Mouse (Mus musculus) testis, adult 2 months (tissue): ENCODE data around the gene Fam107a. TPM values are rescaled to one million over a fixed set of nuclear protein-coding genes. Genes with fewer than 3 reads are reported as not detected.

Experiments used
- H3K27ac ChIP-seq: fragments of 200-500 bp; 2 replicates; pipeline ENCODE4 v1.5.1; 2012; ENCODE audit warnings: low read depth, low read length; ENCODE audit not compliant: control insufficient read depth, insufficient read depth
- H3K27me3 ChIP-seq: fragments of 200-500 bp; 2 replicates; pipeline ENCODE4 v1.6.1; 2012; ENCODE audit warnings: mild to moderate bottlenecking, low read length, moderate library complexity; ENCODE audit not compliant: control insufficient read depth, insufficient read depth
- H3K36me3 ChIP-seq: fragments of 200-500 bp; 2 replicates; pipeline ENCODE4 v1.6.1; 2012; ENCODE audit warnings: mild to moderate bottlenecking, low read length; ENCODE audit not compliant: control insufficient read depth, insufficient read depth
- H3K4me1 ChIP-seq: fragments of 200-500 bp; 2 replicates; pipeline ENCODE4 v1.6.1; 2012; ENCODE audit warnings: low read length; ENCODE audit not compliant: control insufficient read depth, insufficient read depth
- H3K4me3 ChIP-seq: fragments of 200-500 bp; 2 replicates; pipeline ENCODE4 v1.5.1; 2012; ENCODE audit warnings: low read depth, mild to moderate bottlenecking, low read length, moderate library complexity, mixed read lengths; ENCODE audit not compliant: control insufficient read depth
- CTCF ChIP-seq: fragments of 200-500 bp; IDR thresholded peaks from 2 replicates; pipeline ENCODE4 v1.5.1; 2012; ENCODE audit warnings: low read depth, mild to moderate bottlenecking, inconsistent platforms, low read length, moderate library complexity; ENCODE audit not compliant: control insufficient read depth, insufficient read depth, insufficient replicate concordance
- POLR2A ChIP-seq: fragments of 200-500 bp; IDR thresholded peaks from 2 replicates; pipeline ENCODE4 v1.6.1; 2012; ENCODE audit warnings: low read depth, mild to moderate bottlenecking, inconsistent platforms, low read length, moderate library complexity; ENCODE audit not compliant: control insufficient read depth
- polyA plus RNA-seq: library from polyadenylated mRNA; depleted of rRNA; stranded (reverse); fragments of >200 nt; gene quantifications from 2 replicates; pipeline ENCODE4 v1.2.3, GENCODE M21; 2012

The Fam107a gene
- polyA plus RNA-seq, 1 experiment: 2.4 TPM

GRCm38 (mm10) chr14:8314536-8314935 is 3.3 kb downstream of the Fam107a start:
- Histone ChIP-seq H3K27ac (no peak overlapping the region), H3K36me3 (no peaks in the 10 kb centered on the region), H3K27me3 (no peaks in the 10 kb centered on the region), H3K4me1 (peaks cover 13% of the 10 kb centered on the region), H3K4me3 (no peak overlapping the region)
- TF ChIP-seq POLR2A (no peak), CTCF (no peak)

- TF ChIP-seq POLR2A (no peak), CTCF (no peak)
- peaks cover 13% of the 10 kb centered on the region for H3K4me1 ChIP-seq
Observed at GRCm38 (mm10) chr14:8313877-8314276, 3.9 kb downstream of the Fam107a start.

GRCm38 (mm10) chr14:8309621-8310141 is 8.1 kb downstream of the Fam107a start:
- peak overlapping the region; percentile 54; the same call in 1 of the 2 replicates for H3K27ac ChIP-seq
- H3K4me3 ChIP-seq: peak overlapping the region; percentile 33
- no peaks in the 10 kb centered on the region; the same call in none of the 2 replicates for H3K4me1 ChIP-seq
- H3K27me3 ChIP-seq: no peaks in the 10 kb centered on the region
- TF ChIP-seq CTCF (no peak), POLR2A (no peak)
- no peaks in the 10 kb centered on the region for H3K36me3 ChIP-seq

More at GRCm38 (mm10) chr14:8313877-8314276, 3.9 kb downstream of the Fam107a start:
- H3K27ac ChIP-seq: no peak overlapping the region
- H3K4me3 ChIP-seq: no peak overlapping the region
- H3K36me3 ChIP-seq: no peaks in the 10 kb centered on the region
- no peaks in the 10 kb centered on the region for H3K27me3 ChIP-seq

- Histone ChIP-seq H3K27ac (no peak overlapping the region), H3K27me3 (no peaks in the 10 kb centered on the region), H3K36me3 (no peaks in the 10 kb centered on the region), H3K4me3 (no peak overlapping the region), H3K4me1 (no peaks in the 10 kb centered on the region; the same call in 1 of the 2 replicates)
- TF ChIP-seq CTCF: no peak
- no peak for TF ChIP-seq POLR2A
Observed at GRCm38 (mm10) chr14:8308650-8309049, 9.2 kb downstream of the Fam107a start.

GRCm38 (mm10) chr14:8306884-8307283 is 10.9 kb downstream of the Fam107a start:
- Histone ChIP-seq H3K4me1 (no peaks in the 10 kb centered on the region), H3K27ac (no peak overlapping the region), H3K36me3 (no peaks in the 10 kb centered on the region), H3K4me3 (no peak overlapping the region), H3K27me3 (no peaks in the 10 kb centered on the region)
- TF ChIP-seq POLR2A (no peak), CTCF (no peak)

- TF ChIP-seq CTCF (no peak), POLR2A (no peak)
- Histone ChIP-seq H3K4me3 (no peak overlapping the region), H3K36me3 (no peaks in the 10 kb centered on the region), H3K27ac (no peak overlapping the region), H3K27me3 (no peaks in the 10 kb centered on the region), H3K4me1 (no peaks in the 10 kb centered on the region)
Observed at GRCm38 (mm10) chr14:8305014-8305413, 12.8 kb downstream of the Fam107a start.

GRCm38 (mm10) chr14:8304082-8304481 is 13.7 kb downstream of the Fam107a start:
- Histone ChIP-seq H3K4me3 (no peak overlapping the region), H3K27ac (no peak overlapping the region), H3K4me1 (no peaks in the 10 kb centered on the region), H3K27me3 (no peaks in the 10 kb centered on the region), H3K36me3 (no peaks in the 10 kb centered on the region)
- no peak for TF ChIP-seq CTCF
- TF ChIP-seq POLR2A: no peak

- Histone ChIP-seq H3K27me3 (no peaks in the 10 kb centered on the region), H3K4me3 (no peak overlapping the region), H3K27ac (no peak overlapping the region), H3K36me3 (no peaks in the 10 kb centered on the region), H3K4me1 (no peaks in the 10 kb centered on the region)
- TF ChIP-seq POLR2A: no peak
Observed at GRCm38 (mm10) chr14:8302687-8303086, 15.1 kb downstream of the Fam107a start.
